Mouse (Mus musculus): ENCODE results near the gene Gm49450.

- TF ChIP-seq CTCF (IDR thresholded peaks at IDR 0.05) (no peak), POLR2A (IDR thresholded peaks at IDR 0.05; ENCODE audit: insufficient read depth, low read depth, low read length) (no peak)
Observed at GRCm38 (mm10) chr15:98956000-98956399, 2.6 kb upstream of the Gm49450 start.
